Mouse (Mus musculus) layer of hippocampus, postnatal 25 days (tissue): ENCODE data around the gene Gm45837. TPM values are rescaled to one million over a fixed set of nuclear protein-coding genes. Genes with fewer than 3 reads are reported as not detected.

Source experiments
- DNase-seq, 2 experiments: peaks; one replicate each; pipeline ENCODE4 v3.0.0; 2022; ENCODE audit warnings: mixed read lengths in 2 of 2, low spot score in 1 of 2; ENCODE audit errors: extremely low spot score in 1 of 2
- total RNA-seq, 2 experiments: library from RNA; stranded (reverse); gene quantifications; 2 replicates each; pipeline ENCODE4 v1.2.3; 2021

Gm45837 gene
- total RNA-seq, 2 experiments from 2014 or later: not detected

DNA sequence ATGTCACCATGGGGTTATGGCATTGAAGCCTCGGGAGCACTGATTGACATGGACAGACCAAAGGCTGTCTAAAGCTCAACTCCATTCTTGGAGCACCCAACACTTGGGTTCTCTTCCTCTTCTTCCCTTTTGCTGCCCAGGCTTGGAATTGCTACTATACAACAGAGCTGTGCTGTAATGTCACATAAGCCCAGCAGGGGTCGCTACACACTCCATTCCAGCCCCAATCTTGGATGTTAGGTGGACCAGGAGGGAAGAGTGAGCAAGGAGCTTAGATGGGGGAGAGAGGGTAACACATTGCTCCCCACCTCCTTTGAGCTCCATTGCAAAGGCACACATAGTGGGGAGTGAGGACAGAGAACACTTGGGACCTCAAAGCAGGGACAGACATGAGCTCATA lies 17.1 kb downstream of the Gm45837 start:
- peak in 1 of 2 experiments; percentile 64 for DNase-seq

DNA sequence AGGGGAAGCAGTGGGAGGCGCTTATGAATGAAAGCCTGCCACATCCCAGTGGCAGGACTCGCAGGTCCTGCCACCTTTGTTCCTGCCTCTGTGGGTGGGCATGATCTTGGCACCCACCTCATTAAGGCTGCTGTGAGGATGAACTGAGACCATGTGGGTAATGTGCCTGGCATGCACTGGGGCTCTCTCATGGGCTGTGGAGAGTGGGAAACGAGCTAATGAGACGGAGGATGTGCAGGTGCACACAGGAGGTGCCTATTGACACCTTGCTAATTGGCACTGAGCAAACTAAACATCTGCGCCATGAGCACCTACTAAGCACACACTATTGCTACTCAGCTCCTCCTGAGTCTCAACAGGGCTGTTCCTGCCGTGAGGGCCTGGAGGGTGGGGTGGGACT lies 24.4 kb downstream of the Gm45837 start:
- no peak for DNase-seq

DNA sequence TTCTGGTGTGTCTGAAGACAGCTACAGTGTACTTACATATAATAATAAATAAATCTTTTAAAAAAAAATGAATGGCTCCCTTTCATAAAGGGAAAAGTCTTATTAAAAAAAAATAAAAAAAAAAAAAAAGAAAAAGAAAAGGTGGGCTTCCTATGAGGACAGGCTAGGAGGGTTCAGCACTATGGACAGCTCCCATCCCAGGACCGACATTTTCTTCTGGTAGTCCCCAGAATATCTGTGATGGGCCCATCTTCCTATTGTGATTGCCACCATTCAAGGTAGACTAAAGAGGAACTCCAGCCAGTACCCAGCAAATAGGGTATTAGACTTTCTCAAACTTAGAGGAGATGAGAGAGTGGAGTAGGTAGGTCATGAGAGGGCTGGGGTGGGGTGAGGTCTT lies 27.2 kb downstream of the Gm45837 start:
- DNase-seq: no peak

DNA sequence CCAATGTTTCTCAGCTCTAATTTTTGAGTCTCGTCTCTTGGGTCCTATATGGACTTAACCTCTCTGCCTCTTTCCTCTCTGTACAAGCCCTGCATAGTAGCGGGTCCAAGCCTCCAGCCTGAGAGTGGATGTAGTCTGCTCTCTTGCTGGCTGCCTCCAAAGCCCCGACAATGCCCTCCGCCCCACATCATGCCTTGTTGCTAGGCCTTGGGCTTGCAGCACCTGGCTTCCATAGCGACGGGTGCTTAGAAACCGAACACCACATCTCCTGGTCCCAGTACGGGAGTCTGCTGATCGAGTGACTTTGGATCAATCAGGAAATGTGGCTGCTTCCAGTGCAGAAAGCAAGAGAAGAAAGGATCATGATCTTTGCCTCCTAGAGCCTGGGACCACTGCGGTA lies 32.4 kb downstream of the Gm45837 start:
- no peak for DNase-seq

DNA sequence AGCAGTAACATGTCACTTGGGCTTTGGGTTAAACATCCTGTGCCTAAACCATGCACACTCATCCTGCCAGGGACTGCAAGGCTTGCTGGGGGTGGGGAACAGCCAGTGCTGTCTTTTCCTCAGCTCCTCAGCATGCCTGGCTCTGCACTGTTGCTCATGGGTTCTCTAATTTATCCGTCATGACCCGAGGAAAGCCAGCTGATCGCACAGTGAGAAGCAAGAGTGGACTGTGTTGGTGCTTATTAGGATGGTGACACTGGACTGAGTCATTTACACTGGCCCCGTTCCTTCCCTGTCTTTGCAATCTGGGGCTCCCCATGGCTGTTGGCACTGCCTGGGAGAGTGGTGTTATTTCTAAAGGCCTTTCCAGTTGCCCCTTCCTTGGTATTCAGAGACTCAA lies 33.5 kb downstream of the Gm45837 start:
- no peak for DNase-seq

DNA sequence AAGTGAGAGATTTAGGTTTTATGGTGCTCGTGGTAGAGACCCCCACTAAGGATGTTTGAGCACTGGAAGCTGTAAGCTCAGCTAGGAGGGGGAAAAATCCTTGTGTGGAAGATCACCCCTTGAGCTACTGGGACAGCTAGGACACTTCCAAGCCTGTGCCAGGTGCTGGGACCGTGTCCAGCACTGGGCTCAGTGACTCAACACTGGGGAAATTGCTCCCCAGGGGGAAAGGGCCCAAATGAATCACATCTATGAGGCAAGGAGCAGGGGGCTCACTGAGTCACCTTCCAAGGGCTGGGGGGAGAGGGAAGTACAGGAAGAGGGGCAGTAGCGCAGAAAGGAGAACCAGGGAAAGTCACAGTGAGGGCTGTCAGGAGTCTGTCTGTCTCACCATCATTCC lies 39.2 kb downstream of the Gm45837 start:
- no peak for DNase-seq

DNA sequence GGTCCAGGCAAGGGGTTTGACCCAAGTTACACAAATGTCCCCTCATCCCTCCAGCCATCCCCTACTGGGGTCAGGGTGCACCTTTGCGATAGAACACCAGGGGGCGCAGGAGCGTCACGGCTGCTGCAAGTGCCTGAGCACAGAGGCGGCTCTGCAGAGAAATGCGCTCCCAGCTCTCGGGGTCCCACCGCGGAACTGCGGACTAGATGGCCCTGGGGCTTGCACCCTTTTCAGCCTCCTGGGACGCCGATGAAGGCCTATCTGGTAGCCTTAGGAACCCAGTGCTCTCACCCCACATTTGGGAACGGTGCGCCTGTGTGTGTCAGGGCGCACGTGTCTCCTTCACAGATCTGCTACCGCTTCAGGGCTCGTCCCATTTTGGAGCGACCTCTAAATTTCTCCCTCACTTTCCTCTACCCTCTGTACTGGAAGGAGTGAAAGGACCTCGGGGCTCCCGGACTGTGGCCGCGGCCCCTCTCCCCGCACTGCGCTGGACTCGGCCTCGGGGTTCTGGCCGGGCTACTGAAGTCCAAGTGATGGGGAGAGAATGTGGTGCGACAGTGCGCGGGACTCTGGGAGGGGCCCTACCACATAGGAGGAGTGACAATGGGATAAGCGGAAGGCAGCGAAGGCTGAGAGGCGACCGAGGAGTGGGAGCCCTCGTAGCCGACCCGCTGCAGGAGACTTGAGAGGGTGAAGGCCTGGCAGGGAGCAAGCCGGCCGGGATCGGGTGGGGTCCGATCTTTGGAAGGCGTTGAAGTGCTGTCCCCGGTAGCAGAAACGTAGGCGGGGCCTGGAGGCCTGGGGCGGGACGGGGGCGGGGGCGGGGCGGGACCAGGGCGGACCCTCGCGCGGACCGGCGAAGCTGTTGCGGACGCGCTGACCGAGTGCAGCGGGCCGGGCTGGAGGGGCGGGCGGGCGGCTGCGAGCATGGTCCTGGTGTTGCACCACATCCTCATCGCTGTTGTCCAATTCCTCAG lies 40.0 kb downstream of the Gm45837 start:
- DNase-seq: peak; percentile 94 to 98

DNA sequence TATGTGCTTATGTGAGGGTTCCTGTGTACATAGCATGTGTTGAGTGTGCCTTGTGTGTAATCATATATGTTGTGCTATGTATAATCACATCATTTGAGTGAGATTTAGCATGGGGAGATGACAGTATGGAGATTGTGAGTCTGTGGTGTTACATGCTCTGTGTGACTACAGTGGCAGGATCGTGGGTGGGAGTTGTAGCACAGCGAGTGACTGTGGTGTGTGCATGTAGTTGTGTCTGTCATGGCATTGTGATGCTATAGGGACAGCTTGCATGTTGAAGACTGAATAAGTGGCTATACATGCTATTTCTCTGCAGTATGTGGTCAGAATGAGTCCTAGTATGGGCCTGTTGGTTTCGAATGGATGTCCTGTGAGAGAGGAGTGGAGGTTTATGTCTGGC lies 42.0 kb downstream of the Gm45837 start:
- DNase-seq: no peak

DNA sequence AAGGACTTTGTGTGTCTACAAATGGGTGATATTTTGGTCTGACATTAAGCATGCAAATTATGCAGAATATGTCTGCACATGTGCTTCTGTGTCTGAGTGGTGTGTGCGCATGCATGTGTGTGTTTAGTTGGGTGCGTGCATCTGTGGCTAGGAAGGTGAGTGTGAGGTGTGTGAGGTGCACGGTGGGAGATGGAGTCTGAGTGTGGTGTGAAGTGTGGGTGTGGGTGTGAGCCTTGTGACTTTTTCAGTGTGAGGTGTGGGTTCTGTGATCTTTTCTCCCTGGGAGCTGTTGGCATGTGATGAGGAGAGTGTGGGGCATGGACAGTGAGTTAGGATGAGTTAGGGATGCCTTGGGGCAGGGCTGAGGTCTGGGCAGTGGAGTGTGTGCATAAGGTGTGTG lies 42.6 kb downstream of the Gm45837 start:
- no peak for DNase-seq

DNA sequence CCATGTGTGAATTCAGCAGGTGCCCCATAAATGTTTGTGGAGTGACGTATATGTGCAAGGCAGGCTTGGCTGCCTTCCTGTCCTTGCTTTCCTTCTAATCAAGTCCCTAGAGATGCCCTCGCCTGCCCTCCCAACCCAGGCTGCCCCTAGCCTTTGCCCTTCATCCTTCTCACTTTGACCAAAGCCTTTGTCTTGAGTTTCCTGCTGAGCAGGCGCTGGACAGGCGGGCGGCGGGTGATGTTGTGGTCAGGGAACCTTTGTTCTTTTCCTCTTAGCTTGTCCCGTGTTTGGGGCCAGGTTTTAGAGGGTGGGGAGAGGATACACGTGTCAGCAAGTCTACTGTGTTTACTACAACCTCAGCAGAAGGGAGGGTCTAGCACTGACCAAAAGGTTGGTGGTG lies 43.0 kb downstream of the Gm45837 start:
- DNase-seq: no peak

DNA sequence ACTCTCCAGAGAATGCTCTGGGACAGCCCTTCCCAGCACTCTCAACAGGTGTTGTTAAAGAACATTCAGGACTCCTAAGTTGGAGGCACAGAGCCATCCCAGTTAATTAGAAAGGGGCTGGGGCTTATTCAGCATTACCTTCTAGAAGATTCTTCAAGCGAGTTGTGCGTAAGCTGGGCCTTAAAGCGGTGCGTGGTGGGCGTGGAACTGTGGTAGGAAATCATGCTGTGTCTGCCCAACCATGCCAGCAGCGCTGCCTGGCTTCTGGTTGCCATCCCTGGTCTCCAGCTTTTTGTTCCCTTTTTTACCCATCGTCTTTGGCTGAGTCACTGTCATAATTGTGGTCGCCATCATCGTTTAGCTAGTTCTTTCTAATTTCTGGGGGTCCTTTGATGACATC lies 43.8 kb downstream of the Gm45837 start:
- no peak for DNase-seq

DNA sequence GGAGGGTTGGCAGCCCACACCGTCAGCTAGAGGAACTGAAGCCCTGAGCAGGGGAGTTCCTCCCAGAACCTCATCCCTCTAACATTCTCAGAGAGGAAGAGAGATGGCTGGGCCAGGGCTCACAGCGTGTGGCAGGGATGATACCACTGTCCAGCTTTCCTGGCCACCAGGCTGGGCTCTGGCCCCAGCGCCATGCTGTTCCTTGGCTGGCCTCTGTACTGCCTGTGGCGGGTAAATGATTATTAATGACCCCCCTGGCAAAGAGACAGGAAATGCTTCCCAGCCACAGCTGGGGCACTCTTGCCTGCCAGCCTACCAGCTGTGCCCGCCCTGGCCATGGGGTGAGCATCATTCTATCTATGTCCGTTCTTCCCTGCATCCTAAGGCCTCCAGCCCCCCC lies 44.5 kb downstream of the Gm45837 start:
- DNase-seq: no peak

DNA sequence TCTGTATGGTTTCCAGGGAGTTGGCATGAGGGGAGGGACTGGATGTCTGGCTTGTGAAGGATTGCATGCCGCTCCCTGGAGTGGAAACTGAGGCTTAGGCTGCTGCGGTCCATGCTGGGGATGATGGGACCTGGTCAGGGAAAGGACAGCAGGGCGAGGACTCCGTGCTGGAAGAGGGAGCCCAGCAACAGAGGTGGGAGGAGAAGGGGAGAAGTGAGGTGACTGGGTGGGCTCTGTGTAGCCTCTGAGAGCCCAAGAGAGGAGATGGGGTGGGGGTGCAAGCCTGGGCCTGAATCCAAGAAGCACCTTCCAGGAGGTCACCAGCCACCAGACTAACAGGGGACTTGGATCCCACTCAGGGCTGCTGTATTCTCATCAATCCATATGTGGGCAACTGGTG lies 45.6 kb downstream of the Gm45837 start:
- DNase-seq: no peak

DNA sequence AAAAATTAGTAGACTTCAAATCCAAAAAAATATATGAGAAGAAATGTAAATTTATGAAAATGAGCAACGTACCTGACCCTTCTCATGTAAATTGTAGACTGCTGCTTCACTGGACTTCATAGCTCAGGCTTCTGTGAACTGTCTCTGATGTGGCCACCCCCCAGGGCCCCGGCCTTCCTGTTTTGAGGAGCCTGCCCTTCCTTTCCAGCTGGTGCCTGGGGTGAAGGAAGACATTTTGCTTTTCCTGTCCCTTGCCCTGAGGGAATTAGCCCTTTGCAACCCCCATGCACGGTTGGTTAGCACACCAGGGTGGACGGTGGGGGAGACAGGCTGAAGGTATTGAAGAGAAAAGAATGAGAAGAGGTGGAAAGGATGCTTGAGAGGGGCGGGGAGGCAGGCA lies 46.1 kb downstream of the Gm45837 start:
- DNase-seq: no peak

DNA sequence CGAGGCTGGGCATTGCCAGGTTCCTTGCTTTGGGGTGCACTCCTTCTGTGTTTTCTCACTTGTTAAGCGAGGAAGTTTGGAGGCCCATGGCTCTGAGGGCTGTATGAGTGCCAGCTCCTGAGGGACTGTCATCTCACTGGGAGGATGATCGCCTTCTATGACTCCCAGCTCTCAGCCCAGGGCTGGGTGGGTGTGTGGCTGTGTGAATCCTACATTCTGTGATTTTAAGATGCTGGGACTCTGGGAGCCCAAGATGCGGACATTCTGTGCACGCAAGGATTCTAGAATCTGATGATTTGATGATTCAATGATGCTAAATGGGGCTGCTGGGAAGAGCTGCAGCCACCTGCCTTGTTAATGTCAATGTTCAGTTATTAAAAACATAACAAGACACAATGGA lies 46.6 kb downstream of the Gm45837 start:
- no peak for DNase-seq

DNA sequence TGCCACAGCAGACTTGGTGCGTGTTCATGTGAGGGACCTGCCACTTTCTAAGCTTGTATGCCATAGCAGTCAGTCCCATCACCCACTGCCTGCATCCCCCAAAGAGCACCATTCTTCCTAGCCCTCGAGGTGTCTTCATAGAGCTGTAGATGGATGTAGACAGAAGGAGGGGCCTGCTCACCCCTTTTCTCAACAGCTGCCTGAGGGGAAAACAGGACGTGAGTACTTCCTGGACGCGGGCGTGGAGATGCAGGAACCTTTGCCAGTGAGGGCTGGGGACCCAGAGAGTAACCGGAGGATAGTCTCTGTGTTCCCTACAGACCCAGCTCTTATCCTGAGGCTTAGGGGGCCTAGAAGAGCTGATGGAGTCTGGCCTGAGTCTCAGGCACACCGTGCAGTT lies 47.1 kb downstream of the Gm45837 start:
- DNase-seq: no peak

DNA sequence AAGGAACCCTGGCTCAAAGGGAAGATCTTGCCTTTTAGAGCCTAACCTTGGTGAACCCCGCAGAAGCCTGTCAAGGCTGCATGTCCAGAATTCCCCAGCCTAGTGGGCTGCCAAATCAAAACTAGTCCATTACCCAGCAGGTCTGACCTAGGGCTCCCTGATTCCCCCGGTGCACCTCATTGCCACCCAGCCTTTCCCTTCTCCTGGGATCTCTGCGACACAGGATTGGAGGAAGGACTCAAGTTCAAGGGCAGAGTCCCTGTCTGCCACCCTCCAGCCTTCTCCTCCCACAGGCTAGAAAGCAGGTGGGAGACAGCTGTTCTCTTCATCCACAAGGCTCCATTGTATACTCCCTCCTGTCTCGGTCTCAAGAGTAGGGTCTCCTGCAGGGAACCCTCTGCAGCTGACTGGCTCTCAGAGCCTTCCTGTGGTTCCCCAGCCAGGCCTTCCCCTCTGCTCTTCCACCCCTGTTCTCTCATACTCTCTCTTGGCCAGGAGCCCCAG lies 47.6 kb downstream of the Gm45837 start:
- DNase-seq: no peak

DNA sequence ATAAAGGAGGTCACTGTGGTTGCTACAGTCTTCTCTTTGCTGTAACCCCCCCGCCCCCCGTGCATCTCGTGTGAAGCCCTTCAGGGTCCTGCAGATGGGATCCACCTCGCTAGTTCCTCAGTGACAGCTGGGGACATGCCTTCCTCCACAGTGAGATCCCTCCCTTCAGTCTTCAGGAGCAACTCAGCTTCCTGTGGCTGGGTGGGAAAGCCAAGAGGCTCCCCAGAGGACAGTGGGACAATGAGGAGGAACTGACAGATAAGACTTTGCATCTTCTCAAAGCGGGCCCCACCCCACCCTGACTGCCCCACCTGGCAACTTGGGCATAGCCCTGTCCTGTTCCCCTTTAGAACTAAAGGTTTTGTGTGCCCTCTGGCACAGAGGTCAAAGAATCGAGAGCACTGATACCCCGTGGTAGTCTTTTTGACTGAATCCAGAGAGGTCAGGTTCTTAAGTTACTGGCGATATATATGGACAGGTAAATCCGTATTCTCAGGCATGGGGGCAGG lies 48.7 kb downstream of the Gm45837 start:
- no peak for DNase-seq

DNA sequence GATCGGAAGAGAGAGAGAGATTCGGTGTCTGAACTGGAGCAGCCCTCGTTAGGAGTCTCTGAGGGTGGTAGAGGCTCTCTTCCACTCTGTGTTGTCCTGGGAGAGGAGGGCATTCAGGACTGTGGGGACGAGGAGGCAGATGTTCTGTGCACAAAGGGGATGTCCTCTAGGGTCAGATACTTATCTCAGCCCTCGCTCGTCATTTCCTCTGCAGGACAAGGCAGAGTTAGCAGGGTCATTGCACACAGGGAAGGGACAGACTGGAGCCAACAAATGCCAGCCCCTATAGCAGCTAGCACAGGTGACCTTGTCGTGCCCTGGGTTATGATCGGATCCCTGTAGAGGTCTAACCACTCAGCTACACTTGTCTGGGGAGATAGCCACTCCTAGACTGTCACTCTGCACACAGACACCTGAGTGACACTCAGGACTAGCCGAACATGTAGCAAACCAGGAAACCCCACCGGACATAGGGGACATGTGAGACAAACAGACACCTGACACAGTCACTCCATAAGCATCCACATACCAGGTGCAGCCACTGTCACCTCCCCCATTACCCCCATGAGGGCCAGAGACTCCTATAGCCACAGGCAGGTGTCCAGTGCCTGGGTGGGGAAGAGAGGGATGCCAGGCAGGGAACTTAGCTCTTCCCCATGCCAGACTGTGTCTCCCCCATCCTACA lies 49.4 kb downstream of the Gm45837 start:
- no peak for DNase-seq

DNA sequence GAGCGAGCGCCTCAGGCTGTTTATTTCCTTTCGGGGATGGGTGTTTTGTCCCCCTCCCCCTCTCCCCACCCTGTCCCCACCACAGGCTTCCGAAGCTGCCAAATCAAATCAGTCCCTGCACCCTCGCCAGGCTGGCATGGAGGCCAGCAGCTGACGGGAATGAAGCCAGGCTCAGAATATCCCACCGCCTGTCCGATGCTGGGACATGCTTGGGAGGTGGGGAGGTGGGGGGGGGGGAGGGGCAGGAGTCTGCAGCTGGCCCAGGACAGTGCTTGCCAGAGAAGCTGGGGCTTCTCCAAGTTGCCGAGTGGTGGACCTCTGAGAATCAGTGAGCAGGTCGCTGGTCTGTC lies 49.9 kb downstream of the Gm45837 start:
- no peak for DNase-seq

DNA sequence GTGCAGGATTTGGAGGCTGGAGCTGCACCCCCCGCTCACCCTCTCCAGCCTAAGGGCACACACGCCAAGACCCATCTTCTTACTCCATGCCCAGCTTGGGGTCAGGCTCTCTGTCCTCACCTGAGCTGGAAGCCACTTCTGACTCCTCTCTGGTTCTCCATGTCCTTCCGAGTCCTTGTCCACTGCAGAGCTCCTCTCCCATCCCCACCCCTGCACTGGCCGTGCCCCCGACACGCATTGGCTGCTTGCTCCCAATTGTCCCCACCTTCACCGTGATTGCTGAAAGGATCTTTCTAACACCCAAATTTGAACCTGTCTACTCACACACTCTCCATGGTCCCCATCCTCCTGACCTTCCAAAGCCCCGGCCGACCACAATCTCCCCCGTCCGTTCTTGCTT lies 50.9 kb downstream of the Gm45837 start:
- DNase-seq: no peak
